Comparison of ENCODE assay signal across 8 mouse cellular contexts in the genomic region with DNA sequence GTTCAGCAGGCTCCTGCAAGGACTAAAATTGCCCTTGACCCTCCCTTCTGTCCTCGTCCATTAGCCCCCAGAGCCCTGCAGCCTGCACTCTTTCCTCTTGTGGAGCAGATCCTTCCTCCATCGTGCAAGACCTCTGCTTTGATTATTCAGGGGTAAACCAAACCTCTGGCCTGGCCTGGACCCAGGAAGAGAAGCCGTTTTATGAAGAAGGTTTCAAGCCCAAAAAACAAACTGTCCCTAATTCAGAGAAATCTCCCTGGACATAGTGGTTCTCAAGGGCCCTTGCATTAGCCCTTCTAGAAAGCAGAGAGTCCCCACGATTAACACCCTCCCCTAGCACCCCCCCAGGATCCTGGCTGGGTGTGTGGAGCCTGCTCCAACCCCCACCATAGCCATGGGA.
DNase-seq lines count a peak whose midpoint lies in the region; ATAC-seq lines count a peak whose summit lies in the region.
"Had no signal": no experiment of that assay in that cellular context is flagged by ENCODE, and none has a peak within 500 bp of the region (broad histone marks: within the 10 kb centered on the region; RNA-seq: fewer than 3 reads in every experiment).

No protein-coding gene starts in this region.

- peak; percentile 23 to 33 for DNase-seq in layer of hippocampus, postnatal 10 days (ENCODE audit: low spot score in 2 of 2)
- DNase-seq in layer of hippocampus, adult 8-10 months (ENCODE audit: low spot score in 2 of 2): no peak
- DNase-seq in ovary, postnatal 14 days (ENCODE audit: low spot score): no peak
- DNase-seq: thymus, adult 2 months had no signal

- H3K4me3 ChIP-seq in forebrain, embryonic 12.5 days (replicated peaks): peak overlapping the region; percentile 30; the same call in 1 of the 2 replicates
- H3K4me3 ChIP-seq in intestine, embryonic 16.5 days (ENCODE audit: low read length): peak overlapping the region; percentile 27; the same call in 1 of the 2 replicates
- peak overlapping the region; percentile 7; the same call in 1 of the 2 replicates for H3K4me3 ChIP-seq in neural tube, embryonic 14.5 days (ENCODE audit: low read depth, low read length)

- H3K4me1 ChIP-seq in forebrain, embryonic 12.5 days: peaks cover 63% of the 10 kb centered on the region
- H3K4me1 ChIP-seq in intestine, embryonic 16.5 days (ENCODE audit: control insufficient read depth, insufficient read depth, low read length): peaks cover 23% of the 10 kb centered on the region
- H3K4me1 ChIP-seq in neural tube, embryonic 14.5 days (ENCODE audit: control insufficient read depth, insufficient read depth, low read length): peaks cover 37% of the 10 kb centered on the region

- peak overlapping the region; percentile 66 for H3K4me2 ChIP-seq in forebrain, embryonic 12.5 days
- no peak overlapping the region for H3K4me2 ChIP-seq in intestine, embryonic 16.5 days (ENCODE audit: low read depth, low read length)
- peak overlapping the region; percentile 54 for H3K4me2 ChIP-seq in neural tube, embryonic 14.5 days (ENCODE audit: low read depth, low read length)

- H3K27me3 ChIP-seq in forebrain, embryonic 12.5 days: peaks cover 39% of the 10 kb centered on the region
- peaks cover 21% of the 10 kb centered on the region for H3K27me3 ChIP-seq in intestine, embryonic 16.5 days (replicated peaks; ENCODE audit: control insufficient read depth, insufficient read depth, low read length)
- H3K27me3 ChIP-seq in neural tube, embryonic 14.5 days (ENCODE audit: control insufficient read depth, insufficient read depth, low read length): no peaks in the 10 kb centered on the region

- H3K9me3 ChIP-seq in forebrain, embryonic 12.5 days: peaks cover 1% of the 10 kb centered on the region; the same call in 1 of the 2 replicates
- H3K9me3 ChIP-seq in intestine, embryonic 16.5 days (ENCODE audit: control insufficient read depth, low read length): no peaks in the 10 kb centered on the region
- H3K9me3 ChIP-seq in neural tube, embryonic 14.5 days (ENCODE audit: control insufficient read depth, low read length): no peaks in the 10 kb centered on the region

- peak overlapping the region; percentile 48; the same call in 1 of the 2 replicates for H3K9ac ChIP-seq in forebrain, embryonic 12.5 days
- H3K9ac ChIP-seq in intestine, embryonic 16.5 days (ENCODE audit: low read depth, low read length): peak overlapping the region; percentile 14; the same call in 1 of the 2 replicates
- peak overlapping the region; percentile 39; the same call in 1 of the 2 replicates for H3K9ac ChIP-seq in neural tube, embryonic 14.5 days (replicated peaks; ENCODE audit: low read depth, low read length)

- peak; percentile 21; the same call in 1 of the 2 replicates for ATAC-seq in forebrain, embryonic 12.5 days (ENCODE audit: low FRiP score)
- peak; percentile 49; the same call in 1 of the 2 replicates for ATAC-seq in intestine, embryonic 16.5 days
- peak; percentile 18; the same call in 1 of the 2 replicates for ATAC-seq in neural tube, embryonic 14.5 days (ENCODE audit: low read depth)
- no peak for ATAC-seq in megakaryocyte progenitor cell, adult 5-6 weeks (replicated peaks; ENCODE audit: poor library complexity)

- no peaks in the 10 kb centered on the region for H3K36me3 ChIP-seq in forebrain, embryonic 12.5 days (replicated peaks)
- H3K36me3 ChIP-seq in intestine, embryonic 16.5 days (ENCODE audit: control insufficient read depth, insufficient read depth, low read length): no peaks in the 10 kb centered on the region
- H3K36me3 ChIP-seq in neural tube, embryonic 14.5 days (ENCODE audit: control insufficient read depth, insufficient read depth, low read length): no peaks in the 10 kb centered on the region

- peak overlapping the region; percentile 97 for H3K27ac ChIP-seq in forebrain, embryonic 12.5 days
- no peak overlapping the region for H3K27ac ChIP-seq in intestine, embryonic 16.5 days (ENCODE audit: low read length)
- H3K27ac ChIP-seq in neural tube, embryonic 14.5 days (ENCODE audit: low read depth, low read length): peak overlapping the region; percentile 91

- 8% methylated on average over 4 of the region's 4 CpGs for WGBS in forebrain, embryonic 12.5 days
- WGBS in intestine, embryonic 16.5 days: 28% methylated on average over 4 of the region's 4 CpGs
- 9% methylated on average over 4 of the region's 4 CpGs for WGBS in neural tube, embryonic 14.5 days

Comparison
In these comparisons a context has a peak if more than half of its experiments do, and no peak if none do; other contexts are left out.
1. DNase-seq: peak in layer of hippocampus, postnatal 10 days (2 of 2); none in layer of hippocampus, adult 8-10 months (0 of 2) and ovary, postnatal 14 days (single experiment).
2. Peak in every context shown above with its lines, with median percentiles within 50 percentile points of each other: H3K4me3 ChIP-seq and H3K9ac ChIP-seq.